In genomic region chr6:137751551-137752274, GRCm38 (mm10) we compare ENCODE assay signal across 21 mouse cellular contexts. TPM values are rescaled to one million over a fixed set of nuclear protein-coding genes. Genes with fewer than 3 reads are reported as not detected.
DNase-seq lines count a peak whose midpoint lies in the region; ATAC-seq and TF ChIP-seq lines count a peak whose summit lies in the region.
"Had no signal": no experiment of that assay in that cellular context is flagged by ENCODE, and none has a peak within 500 bp of the region (broad histone marks: within the 10 kb centered on the region; RNA-seq: fewer than 3 reads in every experiment).

No protein-coding gene starts in this region.

- H3K36me3 ChIP-seq in heart, embryonic 10.5 days = peaks cover 48% of the 10 kb centered on the region
- H3K36me3 ChIP-seq in kidney, embryonic 16.5 days (ENCODE audit: insufficient read depth, low read length) = peaks cover 40% of the 10 kb centered on the region
- H3K36me3 ChIP-seq in small intestine, adult 2 months (ENCODE audit: control insufficient read depth, insufficient read depth, low read length) = peaks cover 22% of the 10 kb centered on the region

- no peaks in the 10 kb centered on the region for H3K27me3 ChIP-seq in heart, embryonic 10.5 days (ENCODE audit: insufficient read depth, poor library complexity, severe bottlenecking)
- H3K27me3 ChIP-seq in kidney, embryonic 16.5 days (ENCODE audit: insufficient read depth, low read length) = no peaks in the 10 kb centered on the region
- H3K27me3 ChIP-seq in small intestine, adult 2 months (ENCODE audit: control insufficient read depth, insufficient read depth, low read length) = no peaks in the 10 kb centered on the region
- H3K27me3 ChIP-seq: forebrain, embryonic 12.5 days; heart, embryonic 15.5 days; limb, embryonic 13.5 days; megakaryocyte, embryonic 14.5 days; Patski had no signal

- H3K27ac ChIP-seq in heart, embryonic 10.5 days = no peak overlapping the region
- peak overlapping the region; percentile 56; the same call in 1 of the 2 replicates for H3K27ac ChIP-seq in kidney, embryonic 16.5 days (ENCODE audit: low read length)
- peak overlapping the region; percentile 96 for H3K27ac ChIP-seq in small intestine, adult 2 months (ENCODE audit: insufficient read depth, low read depth, low read length)
- H3K27ac ChIP-seq: forebrain, embryonic 12.5 days; heart, adult 2 months; heart, embryonic 15.5 days; hindbrain, embryonic 10.5 days; hindbrain, postnatal 0 days; limb, embryonic 13.5 days had no signal

- H3K4me3 ChIP-seq in heart, embryonic 10.5 days = no peak overlapping the region
- H3K4me3 ChIP-seq in kidney, embryonic 16.5 days (ENCODE audit: low read length) = no peak overlapping the region
- no peak overlapping the region for H3K4me3 ChIP-seq in small intestine, adult 2 months (ENCODE audit: low read depth, low read length)
- H3K4me3 ChIP-seq: forebrain, embryonic 12.5 days; heart, adult 2 months; heart, embryonic 15.5 days; hindbrain, embryonic 10.5 days; limb, embryonic 13.5 days; megakaryocyte, embryonic 14.5 days had no signal

- 89% methylated on average over 10 of the region's 10 CpGs for WGBS in heart, embryonic 10.5 days
- 86% methylated on average over 10 of the region's 10 CpGs for WGBS in kidney, embryonic 16.5 days
- WGBS in small intestine, adult 2 months = 25% methylated on average over 10 of the region's 10 CpGs

- H3K4me1 ChIP-seq in heart, embryonic 10.5 days = peaks cover 8% of the 10 kb centered on the region
- H3K4me1 ChIP-seq in kidney, embryonic 16.5 days (ENCODE audit: insufficient read depth, low read length) = peaks cover 8% of the 10 kb centered on the region
- H3K4me1 ChIP-seq in small intestine, adult 2 months (ENCODE audit: control insufficient read depth, insufficient read depth, insufficient read length, low read length) = peaks cover 11% of the 10 kb centered on the region

- no peak for ATAC-seq in kidney, embryonic 16.5 days (ENCODE audit: low FRiP score, low TSS enrichment)
- ATAC-seq: CD4-positive, CD25-positive, alpha-beta regulatory T cell, adult 4 months; hindbrain, postnatal 0 days; Patski had no signal

- H3K9ac ChIP-seq in kidney, embryonic 16.5 days (replicated peaks; ENCODE audit: low read length) = no peak overlapping the region
- H3K9ac ChIP-seq: forebrain, embryonic 12.5 days; heart, embryonic 15.5 days; limb, embryonic 13.5 days had no signal

- no peaks in the 10 kb centered on the region for H3K9me3 ChIP-seq in heart, embryonic 10.5 days
- no peaks in the 10 kb centered on the region for H3K9me3 ChIP-seq in kidney, embryonic 16.5 days (ENCODE audit: low read length)
- H3K9me3 ChIP-seq: forebrain, embryonic 12.5 days; heart, embryonic 15.5 days; hindbrain, embryonic 10.5 days; limb, embryonic 13.5 days; megakaryocyte, embryonic 14.5 days had no signal

- no peak overlapping the region for H3K4me2 ChIP-seq in kidney, embryonic 16.5 days (replicated peaks; ENCODE audit: low read depth, low read length)
- H3K4me2 ChIP-seq: forebrain, embryonic 12.5 days; heart, embryonic 15.5 days; limb, embryonic 13.5 days had no signal

- no peak for TF ChIP-seq POLR2A in small intestine, adult 2 months (IDR thresholded peaks at IDR 0.05; ENCODE audit: low read depth, low read length)

- no peak for TF ChIP-seq CTCF in small intestine, adult 2 months (IDR thresholded peaks at IDR 0.05; ENCODE audit: extremely low read depth, insufficient read length, insufficient replicate concordance, low read depth, low read length)

- peak; percentile 41 for DNase-seq in heart, embryonic 10.5 days (ENCODE audit: low spot score)
- DNase-seq in heart, postnatal 25 days (ENCODE audit: low spot score) = no peak
- peak; percentile 73 for DNase-seq in gonadal fat pad, adult 2 months (ENCODE audit: low read depth)
- DNase-seq in lung, postnatal 36 days = no peak
- DNase-seq in thymus, postnatal 10 days (ENCODE audit: low spot score in 2 of 2) = no peak
- DNase-seq: adrenal gland, postnatal 10 days; cerebellum, adult 11 months; cerebellum, postnatal 25 days; heart, adult 2 months; lung, postnatal 14 days; right cerebral cortex, postnatal 25 days had no signal

- intact Hi-C loops in heart, postnatal 25 days (cut with DNase I) = no loop called here

RNA-seq across cellular contexts. Expression of gene Dera, which starts 2.6 kb away (rescaled TPM):
- polyA plus RNA-seq in heart, embryonic 10.5 days (2016; fragmentation: Nextera tagmentation; extraction: Ambion mirVana) = 76.1 and 79.9 TPM in 2 replicates
- total RNA-seq in heart, postnatal 25 days (2021) = 1 to 10 TPM; 5.5 to 8.8 TPM
- polyA plus RNA-seq in gonadal fat pad, adult 2 months (2012; rRNA removed) = 20.9 and 22.2 TPM in 2 replicates
- polyA plus RNA-seq in kidney, embryonic 16.5 days (2015; fragmentation: Nextera tagmentation; extraction: Ambion mirVana) = 76.2 and 79.0 TPM in 2 replicates
- 11.8 and 23.9 TPM in 2 replicates for polyA plus RNA-seq in small intestine, adult 2 months (2012; rRNA removed)

RNA-seq across cellular contexts. Expression of gene Strap, which starts 16.8 kb away (rescaled TPM):
- polyA plus RNA-seq in heart, embryonic 10.5 days (2016; fragmentation: Nextera tagmentation; extraction: Ambion mirVana) = 154 and 170 TPM in 2 replicates
- total RNA-seq in heart, postnatal 25 days (2021) = 10 to 100 TPM; 84.7 to 88.3 TPM
- polyA plus RNA-seq in gonadal fat pad, adult 2 months (2012; rRNA removed) = 26.5 and 33.9 TPM in 2 replicates
- polyA plus RNA-seq in kidney, embryonic 16.5 days (2015; fragmentation: Nextera tagmentation; extraction: Ambion mirVana) = 162 and 164 TPM in 2 replicates
- 18.0 and 33.9 TPM in 2 replicates for polyA plus RNA-seq in small intestine, adult 2 months (2012; rRNA removed)

Comparison
In these comparisons a context has a peak if more than half of its experiments do, and no peak if none do; other contexts are left out.
1. DNase-seq: peak in heart, embryonic 10.5 days (single experiment) and gonadal fat pad, adult 2 months (single experiment); none in heart, postnatal 25 days (single experiment), lung, postnatal 36 days (single experiment) and thymus, postnatal 10 days (0 of 2).